Mouse (Mus musculus) cerebellum, adult 2 months (tissue): ENCODE measurements at regions not wholly inside any gene's neighbourhood (a gene's known extent, or its start where the extent isn't known, plus 50 kb on each side); places are given as distances from the start of the nearest gene placed in this dataset.

Source experiments
- DNase-seq, 2 experiments: peaks; one replicate each; pipeline ENCODE4 v3.0.0; 2021
- H3K27ac ChIP-seq: fragments of 200-500 bp; 2 replicates; pipeline ENCODE4 v1.5.1; 2012; ENCODE audit warnings: low read length, control low read depth, inconsistent platforms; ENCODE audit not compliant: insufficient read depth
- H3K27me3 ChIP-seq: fragments of 200-500 bp; 2 replicates; pipeline ENCODE4 v1.6.1; 2012; ENCODE audit warnings: inconsistent platforms, mild to moderate bottlenecking, low read length, moderate library complexity; ENCODE audit not compliant: control insufficient read depth, insufficient read depth
- H3K4me1 ChIP-seq: fragments of 200-500 bp; 2 replicates; pipeline ENCODE4 v1.6.1; 2011; ENCODE audit warnings: low read length; ENCODE audit not compliant: control insufficient read depth, insufficient read depth
- H3K4me3 ChIP-seq: fragments of 200-500 bp; replicated peaks from 2 replicates; pipeline ENCODE3; 2011; ENCODE audit warnings: mild to moderate bottlenecking, low read depth, low read length, control low read depth; ENCODE audit not compliant: insufficient read depth
- CTCF ChIP-seq: fragments of 200-500 bp; IDR thresholded peaks from 2 replicates; pipeline ENCODE4 v1.5.1; 2011; ENCODE audit warnings: low read depth, mild to moderate bottlenecking, control low read depth, low read length, moderate library complexity, borderline replicate concordance; ENCODE audit not compliant: insufficient read depth
- POLR2A ChIP-seq: fragments of 200-500 bp; IDR thresholded peaks from 2 replicates; pipeline ENCODE4 v1.6.1; 2011; ENCODE audit warnings: low read length, control low read depth, borderline replicate concordance; ENCODE audit not compliant: insufficient read depth
- WGBS: fragments of 180-500 bp; shearing (Covaris S2); methylation state at CpG from one replicate; pipeline ENCODE4 v1.1.7; 2018; 5-methylcytosine and 5-hydroxymethylcytosine counted together

DNA sequence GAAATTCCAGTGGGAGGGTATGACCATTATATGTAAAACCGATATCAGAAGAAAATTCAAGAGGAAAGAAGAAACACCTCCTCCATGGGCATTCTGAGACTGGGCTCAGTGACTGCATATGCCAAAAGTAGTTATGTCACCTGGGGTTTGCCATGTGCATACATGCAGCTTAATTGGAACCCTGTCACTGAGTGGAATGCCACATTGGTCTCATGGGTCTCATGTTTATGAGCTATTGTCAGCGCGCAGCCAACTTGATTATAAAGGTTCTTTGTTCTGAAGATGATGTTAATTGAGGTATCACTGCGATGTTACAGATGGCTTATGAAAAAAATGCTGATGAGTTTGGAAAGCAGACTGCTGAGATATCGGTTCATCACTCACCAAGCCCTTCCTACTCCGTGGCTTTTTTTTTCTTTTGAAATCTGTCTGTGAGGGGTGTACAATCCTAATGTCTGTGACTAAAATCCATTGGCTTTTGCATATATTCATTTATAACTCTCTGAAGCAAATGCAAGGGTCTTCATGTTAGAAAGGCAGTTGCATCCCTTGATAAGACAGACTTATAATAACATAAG lies 52.3 kb upstream of the Trp63 start:
- TF ChIP-seq CTCF, result no peak
- no peak for TF ChIP-seq POLR2A
- WGBS, result 11% methylated on average over 6 of the region's 6 CpGs

More for the DNA sequence above, 52.3 kb upstream of the Trp63 start:
- H3K4me3 ChIP-seq, result no peak overlapping the region
- DNase-seq, result no peak
- no peaks in the 10 kb centered on the region for H3K27me3 ChIP-seq
- H3K4me1 ChIP-seq, result no peaks in the 10 kb centered on the region
- H3K27ac ChIP-seq, result no peak overlapping the region
